Mouse (Mus musculus) induced T-regulatory cell, adult 2 months (primary cell): ENCODE data around the gene Dnah10.
A peak's percentile ranks its signal among the peaks of the same experiment; 100 is the strongest.

Experiments used
- DNase-seq: peaks from one replicate; pipeline ENCODE4 v3.0.0-alpha.2; 2012; ENCODE audit warnings: low read depth

Gene Dnah10

DNA sequence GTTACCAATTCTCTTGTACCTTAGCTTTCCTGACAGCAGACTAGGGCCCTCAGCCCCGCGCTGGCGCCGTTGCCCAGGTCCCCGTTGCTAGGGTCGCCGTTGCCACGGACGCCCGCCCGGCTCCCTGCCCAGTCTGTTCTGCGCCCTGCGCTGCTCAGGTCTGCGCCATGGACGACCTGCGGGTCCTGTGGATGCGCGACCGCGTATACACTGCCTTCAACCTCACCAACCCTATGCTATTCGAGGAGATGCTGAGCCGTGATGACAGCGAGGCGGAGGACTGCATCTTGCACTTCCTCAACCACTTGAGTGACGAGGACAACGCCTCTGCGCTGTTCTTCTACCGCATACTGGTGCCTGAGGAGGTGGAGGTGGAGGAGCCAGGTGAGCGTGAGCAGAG is at the start of gene Dnah10:
TSS of gene Dnah10 (plus strand) at position 89 of the 400 bp plus-strand sequence.
- no peak for DNase-seq

DNA sequence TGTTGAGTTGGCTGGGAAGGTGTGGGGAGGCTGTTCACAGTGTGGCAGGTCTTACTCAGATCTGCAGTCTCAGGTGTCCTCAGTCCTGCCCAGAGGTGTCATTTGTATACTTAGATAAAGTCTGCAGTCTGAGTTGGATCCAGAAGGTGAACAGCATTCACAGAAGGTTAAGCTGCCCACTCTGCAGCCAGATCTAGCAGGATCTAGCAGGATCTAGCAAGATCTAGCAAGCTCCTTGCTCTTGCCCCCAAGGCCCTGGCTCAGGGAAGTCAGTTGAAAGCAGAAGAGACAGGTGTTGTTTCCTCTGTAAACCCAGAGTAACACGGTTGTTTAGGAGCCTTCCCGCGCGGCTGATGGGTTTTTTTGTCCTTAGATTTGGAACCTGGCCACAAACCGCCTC is 11.1 kb upstream of the Dnah10 start:
- no peak for DNase-seq

DNA sequence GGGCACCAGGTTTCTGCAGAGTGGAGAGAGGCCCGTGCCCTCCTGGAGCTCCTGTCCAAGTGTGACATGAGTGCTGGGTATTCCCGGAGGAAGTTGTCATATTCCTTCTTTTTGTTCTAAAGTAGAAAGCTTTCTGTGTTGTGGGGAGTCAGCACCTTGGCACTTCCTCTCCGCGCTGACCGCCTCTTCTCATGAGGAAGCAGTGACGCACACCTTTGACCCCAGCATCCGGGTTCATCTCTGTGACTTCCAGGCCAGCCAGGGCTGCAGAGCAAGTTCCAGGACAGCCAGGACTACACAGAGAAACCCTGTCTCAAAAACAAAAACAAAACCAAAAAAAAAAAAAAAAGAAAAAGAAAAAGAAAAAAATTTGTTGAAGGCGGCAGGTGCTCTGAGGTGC is 9.8 kb upstream of the Dnah10 start:
- no peak for DNase-seq

GRCm38 (mm10) chr5:124717969-124718368 is 6.9 kb upstream of the Dnah10 start:
- DNase-seq, result no peak

DNA sequence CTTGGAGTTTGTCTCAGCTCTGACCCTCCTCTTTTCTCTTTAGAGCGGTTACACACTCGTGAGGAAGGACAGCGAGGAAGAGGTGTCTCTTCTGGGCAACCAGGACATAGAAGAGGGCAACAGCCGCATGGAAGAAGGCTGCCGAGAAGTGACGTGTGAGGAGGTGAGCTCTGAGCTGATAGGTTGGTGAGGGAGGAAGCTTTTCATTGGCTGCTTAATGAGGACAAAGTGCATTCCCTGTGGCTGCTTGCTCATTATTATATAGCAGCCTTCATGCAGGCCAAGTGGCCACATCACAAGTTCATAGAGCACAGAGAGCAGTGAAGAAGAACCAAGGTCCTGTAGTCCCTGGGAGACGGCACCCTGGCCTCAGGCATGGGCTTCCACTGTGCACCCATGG is 6.5 kb upstream of the Dnah10 start:
- no peak for DNase-seq

DNA sequence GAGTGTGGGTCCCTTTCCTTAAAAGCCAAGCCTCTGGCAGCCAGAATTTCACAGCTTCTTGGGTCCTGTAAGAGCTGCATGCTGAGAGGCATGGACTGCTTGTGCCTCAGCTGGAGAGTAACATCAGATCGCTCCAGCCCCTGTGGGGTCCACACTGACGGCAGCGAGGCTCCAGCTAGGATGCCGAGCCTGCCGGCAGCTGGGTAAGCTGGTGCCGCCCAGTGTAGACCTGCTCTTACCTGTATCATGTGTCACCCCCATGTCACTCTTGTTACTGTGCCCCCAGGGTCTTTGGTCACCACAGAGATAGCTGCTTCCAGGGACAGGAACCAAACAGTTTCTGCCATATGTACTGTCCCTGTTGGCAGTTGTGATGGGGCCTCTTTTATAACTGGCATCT is 1.8 kb upstream of the Dnah10 start:
- DNase-seq, result no peak

DNA sequence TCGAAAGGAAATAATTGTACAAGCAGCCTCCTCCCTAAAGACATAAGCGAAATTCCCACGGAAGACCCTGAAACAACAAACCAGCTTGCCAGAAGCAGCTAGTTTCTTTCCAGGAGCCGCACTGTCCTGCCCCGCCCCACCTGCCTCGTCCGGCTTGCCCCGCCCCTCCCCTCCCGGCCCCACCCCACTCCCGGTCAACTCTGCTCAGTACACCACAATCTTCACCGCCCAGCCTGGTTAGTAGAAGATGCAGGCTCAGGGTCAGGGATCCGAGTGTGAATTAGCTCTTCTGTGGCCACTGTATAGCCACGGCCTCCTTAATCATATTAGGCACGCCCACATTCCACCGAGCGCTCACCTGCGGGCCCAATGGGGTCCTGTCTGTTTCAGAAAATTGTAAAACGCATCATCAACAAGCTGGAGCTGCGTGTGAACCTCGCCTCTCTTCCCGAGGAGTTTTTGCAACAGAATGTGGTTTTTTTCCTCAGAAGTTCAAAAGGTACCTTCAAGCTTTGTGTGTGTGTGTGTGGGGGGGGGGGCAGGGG is 4.8 kb downstream of the Dnah10 start:
- DNase-seq, result peak; percentile 28

- no peak for DNase-seq
Measured at GRCm38 (mm10) chr5:124733961-124734360, 9.1 kb downstream of the Dnah10 start.

DNA sequence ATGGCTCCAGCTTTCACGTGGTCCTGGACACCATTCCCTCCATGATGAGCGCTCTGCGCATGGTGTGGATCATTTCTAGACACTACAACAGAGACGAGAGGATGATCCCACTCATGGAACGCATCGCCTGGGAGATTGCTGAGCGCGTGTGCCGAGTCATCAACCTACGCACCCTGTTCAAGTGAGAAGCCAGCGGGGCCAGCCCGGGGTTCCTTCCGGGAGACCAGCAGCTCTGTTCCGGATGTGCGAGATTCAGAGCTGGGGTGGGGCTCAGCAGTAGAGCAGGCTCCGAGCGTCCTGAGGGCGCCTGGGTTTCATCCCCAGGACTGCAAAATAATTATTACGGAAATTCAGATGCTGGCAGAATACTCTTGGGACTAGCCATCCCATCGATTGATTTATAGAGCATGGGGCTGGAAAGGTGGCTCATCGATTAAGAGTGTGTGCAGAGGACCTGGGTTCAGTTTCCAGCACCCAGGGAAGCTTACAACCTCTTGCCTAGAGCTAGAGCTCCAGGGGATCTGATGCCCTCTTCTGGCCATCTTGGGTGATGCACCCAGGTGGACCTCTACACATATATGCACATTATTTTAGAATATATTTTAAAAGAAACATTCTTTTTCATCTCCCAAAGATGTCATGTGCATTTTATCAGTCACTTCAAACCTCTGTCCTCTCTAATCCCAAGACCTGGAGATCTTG is 17.2 kb downstream of the Dnah10 start:
- peak; percentile 26 for DNase-seq

DNA sequence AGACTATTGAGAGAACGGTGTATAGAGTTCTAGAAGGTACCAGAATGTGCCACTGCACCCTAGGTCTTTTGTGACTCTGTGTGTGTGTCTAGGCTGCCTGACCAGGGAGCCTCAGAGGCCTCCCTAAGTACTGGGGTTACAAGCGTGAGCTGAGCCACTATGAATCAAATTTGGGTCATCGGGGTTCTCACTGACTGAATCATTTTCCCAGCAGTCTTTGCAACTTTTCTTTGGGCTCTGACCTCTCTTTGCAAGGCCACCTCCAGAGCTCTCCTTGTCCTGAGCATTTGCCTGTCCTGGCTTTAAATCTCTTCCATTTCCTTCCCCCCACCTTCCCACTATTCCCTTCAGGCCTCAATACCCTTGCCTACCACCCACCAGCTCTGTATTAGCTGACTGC is 19.0 kb downstream of the Dnah10 start:
- no peak for DNase-seq

DNA sequence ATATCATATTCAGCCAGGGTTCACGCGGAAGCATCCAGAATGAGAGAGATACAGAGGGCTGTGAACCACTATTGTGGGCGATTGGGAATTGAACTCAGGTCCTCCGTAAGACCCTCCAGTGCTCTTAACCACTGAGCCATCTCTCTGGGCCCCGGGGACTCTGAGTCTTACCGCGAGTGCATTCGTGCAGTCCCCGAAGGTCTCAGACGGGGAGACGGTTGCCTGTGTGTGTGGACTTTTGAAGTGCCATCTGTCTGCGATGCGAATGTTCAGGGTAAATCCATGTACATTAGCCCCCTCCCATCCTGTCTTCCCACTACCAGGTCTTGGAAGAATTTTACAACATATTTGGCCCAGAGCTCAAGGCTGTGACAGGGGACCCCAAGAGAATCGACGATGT is 21.3 kb downstream of the Dnah10 start:
- DNase-seq, result no peak

DNA sequence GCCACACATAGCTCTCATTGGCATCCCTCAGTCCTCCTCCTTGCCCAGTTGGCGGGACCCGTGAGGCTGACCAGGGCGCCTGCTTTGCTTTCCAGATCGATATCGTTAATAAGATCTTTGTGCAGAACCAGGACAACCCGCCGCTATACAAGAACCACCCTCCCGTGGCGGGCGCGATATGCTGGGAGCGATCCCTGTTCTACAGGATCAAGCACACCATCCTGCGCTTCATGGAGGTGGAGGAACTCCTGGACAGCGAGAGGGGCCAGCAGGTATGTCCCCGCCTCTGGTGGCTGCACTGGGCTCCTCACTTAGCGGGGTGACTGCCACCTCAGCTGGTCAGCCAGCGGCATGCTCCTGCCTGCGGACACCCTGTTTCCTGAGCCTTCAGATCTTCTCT is 23.4 kb downstream of the Dnah10 start:
- DNase-seq, result no peak

- no peak for DNase-seq
Measured at GRCm38 (mm10) chr5:124751656-124752055, 26.8 kb downstream of the Dnah10 start.

- peak; percentile 36 for DNase-seq
Measured at GRCm38 (mm10) chr5:124761011-124761410, 36.1 kb downstream of the Dnah10 start.

GRCm38 (mm10) chr5:124761787-124762186 is 36.9 kb downstream of the Dnah10 start:
- peak; percentile 42 for DNase-seq

GRCm38 (mm10) chr5:124774552-124774951 is 49.7 kb downstream of the Dnah10 start:
- no peak for DNase-seq

GRCm38 (mm10) chr5:124776289-124776688 is 51.4 kb downstream of the Dnah10 start:
- peak; percentile 25 for DNase-seq

DNA sequence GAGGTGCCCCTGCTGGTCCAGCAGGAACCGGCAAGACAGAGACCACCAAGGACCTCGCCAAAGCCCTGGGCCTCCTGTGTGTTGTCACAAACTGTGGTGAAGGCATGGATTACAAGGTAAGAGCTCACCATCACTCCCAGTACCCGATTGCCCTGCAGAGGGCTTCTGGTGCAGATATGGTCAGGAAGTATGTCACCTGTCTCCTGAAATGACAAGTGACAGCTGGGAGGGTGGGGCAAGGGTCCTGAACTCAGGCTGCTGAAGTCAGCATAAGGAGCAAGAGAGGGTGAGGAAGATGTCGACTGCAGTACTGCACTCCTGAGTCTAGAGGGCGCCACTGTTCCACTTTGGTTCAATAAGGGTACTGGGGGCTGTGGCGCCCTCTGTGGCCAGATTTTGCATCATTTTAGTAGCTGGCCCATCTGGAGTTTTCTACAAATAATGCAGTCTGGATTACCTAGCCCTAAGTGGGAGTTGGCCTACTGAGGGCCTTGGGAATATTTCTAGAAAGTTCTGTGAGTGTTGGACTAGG is 52.4 kb downstream of the Dnah10 start:
- peak; percentile 83 for DNase-seq

DNA sequence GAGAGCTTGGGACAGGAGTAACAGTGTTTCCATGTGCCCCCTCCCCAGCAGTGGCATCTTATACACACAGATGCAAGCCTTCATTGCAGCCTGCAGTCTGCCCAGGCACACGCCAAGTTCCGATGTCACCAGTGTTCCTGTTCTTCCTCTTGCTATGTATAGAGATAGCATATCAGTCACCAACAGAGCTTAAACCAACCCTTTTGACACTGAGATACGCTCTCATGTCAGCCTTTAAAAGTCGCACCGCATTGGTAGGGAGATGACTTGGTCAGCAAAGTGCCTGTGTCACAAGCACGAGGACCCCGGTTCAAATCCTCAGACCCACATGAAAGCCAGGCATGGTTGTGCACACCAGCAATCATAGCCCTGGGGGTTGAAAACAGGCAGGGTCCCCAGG is 55.0 kb downstream of the Dnah10 start:
- no peak for DNase-seq

GRCm38 (mm10) chr5:124781696-124782095 is 56.8 kb downstream of the Dnah10 start:
- no peak for DNase-seq

DNA sequence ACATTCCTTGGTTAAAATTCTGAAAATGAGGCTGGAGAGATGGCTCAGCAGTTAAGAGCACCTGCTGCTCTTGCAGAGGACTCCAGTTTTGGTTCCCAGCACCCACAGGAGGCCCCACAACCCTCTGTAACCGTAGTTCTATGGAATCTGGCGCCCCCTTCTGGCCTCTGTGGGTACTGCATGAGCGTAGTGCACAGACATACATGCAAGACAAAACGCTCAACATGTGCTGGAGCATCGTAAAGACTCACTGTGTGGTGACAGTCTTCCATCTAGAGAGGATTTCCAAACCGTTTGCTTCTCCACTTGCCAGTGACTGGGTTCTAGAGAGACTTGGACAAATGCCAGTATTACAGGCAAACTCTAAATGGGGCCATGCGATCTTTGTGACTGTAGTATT is 60.8 kb downstream of the Dnah10 start:
- peak; percentile 32 for DNase-seq

DNA sequence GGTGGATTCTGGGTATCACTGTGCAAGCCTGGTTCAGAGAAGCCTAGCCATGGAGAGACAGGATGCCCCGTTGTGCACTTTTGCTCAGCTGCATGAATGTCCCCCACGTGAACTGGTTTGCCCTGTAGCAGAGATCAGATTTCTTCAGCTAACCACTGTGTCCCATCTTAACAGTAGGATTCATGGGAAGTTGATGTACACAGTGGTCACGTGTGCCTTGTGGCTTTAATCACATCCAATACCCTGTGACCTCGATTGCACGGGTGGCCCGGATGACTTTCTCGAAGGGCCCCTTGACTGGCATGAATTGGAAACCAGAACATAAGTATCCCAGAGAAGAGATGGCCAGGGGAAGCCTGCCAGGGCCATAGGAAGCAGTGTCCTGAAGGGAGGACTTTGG is 67.2 kb downstream of the Dnah10 start:
- no peak for DNase-seq

- no peak for DNase-seq
Measured at GRCm38 (mm10) chr5:124809708-124810366, 85.0 kb downstream of the Dnah10 start.
